Mouse (Mus musculus): ENCODE measurements around the gene Gm5741.

The Gm5741 gene

GRCm38 (mm10) chr8:85074167-85074566, 6.4 kb upstream of the Gm5741 start:
- DNase-seq (ENCODE audit: low read depth, low spot score), result peak; percentile 14

- peak; percentile 27 for DNase-seq (ENCODE audit: low read depth, low spot score)
These were observed 5.3 kb upstream of the Gm5741 start for GRCm38 (mm10) chr8:85073041-85073612.

GRCm38 (mm10) chr8:85072364-85072929, 4.7 kb upstream of the Gm5741 start:
- no peak for DNase-seq (ENCODE audit: low read depth, low spot score)

- DNase-seq (ENCODE audit: low read depth, low spot score), result peak; percentile 97
These were observed 3.9 kb upstream of the Gm5741 start, which contains the start of gene Dhps for GRCm38 (mm10) chr8:85071514-85072281. TSS of gene Dhps (plus strand) at chr8:85071757.

GRCm38 (mm10) chr8:85071041-85071440, 3.3 kb upstream of the Gm5741 start:
- peak; percentile 51 for DNase-seq (ENCODE audit: low read depth, low spot score)

- no peak for DNase-seq (ENCODE audit: low read depth, low spot score)
These were observed 627 bp downstream of the Gm5741 start for GRCm38 (mm10) chr8:85067155-85067554.

- DNase-seq (ENCODE audit: low read depth, low spot score), result no peak
These were observed 2.6 kb downstream of the Gm5741 start for GRCm38 (mm10) chr8:85065213-85065612.

- DNase-seq (ENCODE audit: low read depth, low spot score), result no peak
These were observed 5.2 kb downstream of the Gm5741 start for GRCm38 (mm10) chr8:85062603-85063002.

- DNase-seq (ENCODE audit: low read depth, low spot score), result peak; percentile 95
These were observed 7.7 kb downstream of the Gm5741 start, which contains the start of gene Fbxw9 for GRCm38 (mm10) chr8:85059879-85060616. TSS of gene Fbxw9 (plus strand) at chr8:85060055.

GRCm38 (mm10) chr8:85057367-85057766, 10.4 kb downstream of the Gm5741 start:
- peak; percentile 42 for DNase-seq (ENCODE audit: low read depth, low spot score)

GRCm38 (mm10) chr8:85043619-85044018, 24.2 kb downstream of the Gm5741 start:
- no peak for DNase-seq (ENCODE audit: low read depth, low spot score)

- DNase-seq (ENCODE audit: low read depth, low spot score), result peak; percentile 44
These were observed 29.9 kb downstream of the Gm5741 start for GRCm38 (mm10) chr8:85037681-85038531.

- DNase-seq (ENCODE audit: low read depth, low spot score), result peak; percentile 87
These were observed 30.5 kb downstream of the Gm5741 start for GRCm38 (mm10) chr8:85037366-85037680.

GRCm38 (mm10) chr8:85036718-85037365, 30.9 kb downstream of the Gm5741 start, which contains the start of gene Tnpo2:
TSS of gene Tnpo2 (plus strand) at chr8:85036915.
- peak; percentile 100 for DNase-seq (ENCODE audit: low read depth, low spot score)

GRCm38 (mm10) chr8:85036381-85036717, 31.4 kb downstream of the Gm5741 start:
- DNase-seq (ENCODE audit: low read depth, low spot score), result no peak

- DNase-seq (ENCODE audit: low read depth, low spot score), result peak; percentile 42
These were observed 32.0 kb downstream of the Gm5741 start for GRCm38 (mm10) chr8:85035728-85036310.

- DNase-seq (ENCODE audit: low read depth, low spot score), result no peak
These were observed 32.5 kb downstream of the Gm5741 start for GRCm38 (mm10) chr8:85035165-85035727.

GRCm38 (mm10) chr8:85034764-85035163, 33.0 kb downstream of the Gm5741 start:
- peak; percentile 98 for DNase-seq (ENCODE audit: low read depth, low spot score)

GRCm38 (mm10) chr8:85033867-85034266, 33.9 kb downstream of the Gm5741 start:
- DNase-seq (ENCODE audit: low read depth, low spot score), result peak; percentile 72
